9 mouse cellular contexts compared by ENCODE assay signal in the genomic region with DNA sequence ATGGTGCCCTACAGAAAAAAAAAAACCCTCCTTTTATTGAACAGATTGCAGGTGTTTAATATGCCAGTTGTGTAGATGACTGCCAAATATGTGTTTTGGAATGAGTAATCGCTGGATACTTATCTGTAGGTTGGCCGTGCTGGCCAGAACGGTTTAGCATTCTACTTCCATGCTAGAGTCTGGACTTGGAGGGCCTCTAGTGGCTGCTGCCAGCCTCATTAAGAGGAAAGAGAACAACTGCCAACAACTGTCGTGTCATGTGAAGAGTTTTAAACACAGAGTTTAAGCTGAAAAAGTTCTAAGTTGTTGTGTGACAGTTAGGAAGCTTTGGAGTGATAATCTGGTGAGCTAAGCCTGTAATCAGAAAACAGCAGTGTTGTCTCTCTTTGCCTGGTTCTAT. TPM values are rescaled to one million over a fixed set of nuclear protein-coding genes. Genes with fewer than 3 reads are reported as not detected.
DNase-seq lines count a peak whose midpoint lies in the region; ATAC-seq lines count a peak whose summit lies in the region.
"Had no signal": no experiment of that assay in that cellular context is flagged by ENCODE, and none has a peak within 500 bp of the region (broad histone marks: within the 10 kb centered on the region; RNA-seq: fewer than 3 reads in every experiment).

No protein-coding gene starts in this region.

- H3K4me3 ChIP-seq in midbrain, embryonic 14.5 days (replicated peaks; ENCODE audit: low read depth, low read length): no peak overlapping the region
- H3K4me3 ChIP-seq in midbrain, embryonic 15.5 days: no peak overlapping the region

- DNase-seq in frontal cortex, postnatal 14 days (ENCODE audit: low spot score in 2 of 2): no peak
- peak; percentile 46 for DNase-seq in midbrain, embryonic 14.5 days
- DNase-seq in layer of hippocampus, adult 9-11 months: peak; percentile 42
- peak; percentile 10 for DNase-seq in right cerebral cortex, postnatal 14 days

- peak; percentile 85 for ATAC-seq in frontal cortex, adult (ENCODE audit: low TSS enrichment)
- no peak for ATAC-seq in midbrain, embryonic 14.5 days (ENCODE audit: low FRiP score, low TSS enrichment)
- ATAC-seq in midbrain, embryonic 15.5 days (replicated peaks): no peak
- no peak for ATAC-seq in granulocyte monocyte progenitor cell, adult 5-6 weeks (replicated peaks; ENCODE audit: poor library complexity, severe bottlenecking)
- no peak for ATAC-seq in erythroblast, adult 5-6 weeks (replicated peaks; ENCODE audit: low FRiP score, poor library complexity, severe bottlenecking)

- no peak overlapping the region for H3K27ac ChIP-seq in midbrain, embryonic 14.5 days (replicated peaks; ENCODE audit: low read depth, low read length)
- no peak overlapping the region for H3K27ac ChIP-seq in midbrain, embryonic 15.5 days

- no peaks in the 10 kb centered on the region for H3K36me3 ChIP-seq in midbrain, embryonic 14.5 days (ENCODE audit: control insufficient read depth, insufficient read depth, low read length)
- H3K36me3 ChIP-seq in midbrain, embryonic 15.5 days (replicated peaks): no peaks in the 10 kb centered on the region

- WGBS in midbrain, embryonic 14.5 days: 68% methylated on average over 4 of the region's 4 CpGs
- 50% methylated on average over 4 of the region's 4 CpGs for WGBS in midbrain, embryonic 15.5 days

- H3K4me2 ChIP-seq in midbrain, embryonic 14.5 days (ENCODE audit: low read length): no peak overlapping the region
- H3K4me2 ChIP-seq in midbrain, embryonic 15.5 days: no peak overlapping the region

- no peaks in the 10 kb centered on the region for H3K27me3 ChIP-seq in midbrain, embryonic 14.5 days (ENCODE audit: control insufficient read depth, insufficient read depth, low read length)
- H3K27me3 ChIP-seq in midbrain, embryonic 15.5 days (replicated peaks): no peaks in the 10 kb centered on the region

- H3K4me1 ChIP-seq in midbrain, embryonic 14.5 days (ENCODE audit: control insufficient read depth, insufficient read depth, low read length): no peaks in the 10 kb centered on the region
- no peaks in the 10 kb centered on the region for H3K4me1 ChIP-seq in midbrain, embryonic 15.5 days

- H3K9ac ChIP-seq in midbrain, embryonic 14.5 days (replicated peaks; ENCODE audit: low read length): no peak overlapping the region
- H3K9ac ChIP-seq in midbrain, embryonic 15.5 days: no peak overlapping the region

- H3K9me3 ChIP-seq in midbrain, embryonic 14.5 days (ENCODE audit: control insufficient read depth, low read length): no peaks in the 10 kb centered on the region
- H3K9me3 ChIP-seq in midbrain, embryonic 15.5 days: no peaks in the 10 kb centered on the region

RNA-seq across cellular contexts. Expression of gene Rab3c, which starts 38.0 kb away (rescaled TPM):
- 207 and 223 TPM in 2 replicates for polyA plus RNA-seq in midbrain, embryonic 14.5 days (2014; fragmentation: Nextera tagmentation; extraction: Ambion mirVana)
- 239 and 275 TPM in 2 replicates for polyA plus RNA-seq in midbrain, embryonic 15.5 days (2015; fragmentation: Nextera tagmentation; extraction: Ambion mirVana)
- not detected in 2 replicates for total RNA-seq in granulocyte monocyte progenitor cell, adult 5-6 weeks (2014; fragmentation: Nextera tagmentation)
- total RNA-seq in granulocyte monocyte progenitor cell, adult 5-6 weeks (2017): not detected in 2 replicates
- total RNA-seq in erythroblast, adult 5-6 weeks (2015; ENCODE audit: low replicate concordance): not detected in 2 replicates
- not detected in 2 replicates for total RNA-seq in erythroblast, adult 5-6 weeks (2017; ENCODE audit: low replicate concordance)

RNA-seq across cellular contexts. Expression of gene Gapt, which starts 38.3 kb away (rescaled TPM):
- polyA plus RNA-seq in midbrain, embryonic 14.5 days (2014; fragmentation: Nextera tagmentation; extraction: Ambion mirVana): 0.11 TPM in 1 of 2 replicates, not detected in the other
- 0.08 TPM in 1 of 2 replicates, not detected in the other for polyA plus RNA-seq in midbrain, embryonic 15.5 days (2015; fragmentation: Nextera tagmentation; extraction: Ambion mirVana)
- 26.9 and 27.4 TPM in 2 replicates for total RNA-seq in granulocyte monocyte progenitor cell, adult 5-6 weeks (2014; fragmentation: Nextera tagmentation)
- total RNA-seq in granulocyte monocyte progenitor cell, adult 5-6 weeks (2017): 3.9 and 8.3 TPM in 2 replicates
- total RNA-seq in erythroblast, adult 5-6 weeks (2015; ENCODE audit: low replicate concordance): 38.7 and 44.4 TPM in 2 replicates
- total RNA-seq in erythroblast, adult 5-6 weeks (2017; ENCODE audit: low replicate concordance): 4.0 and 7.3 TPM in 2 replicates
- total RNA-seq: layer of hippocampus, postnatal 36 days had no signal

Comparison
In these comparisons a context has a peak if more than half of its experiments do, and no peak if none do; other contexts are left out.
1. DNase-seq: peak in midbrain, embryonic 14.5 days (single experiment), layer of hippocampus, adult 9-11 months (single experiment) and right cerebral cortex, postnatal 14 days (single experiment); none in frontal cortex, postnatal 14 days (0 of 2).